10 mouse cellular contexts compared by ENCODE assay signal in genomic region chr15:11066299-11066698, GRCm38 (mm10). TPM values are rescaled to one million over a fixed set of nuclear protein-coding genes. Genes with fewer than 3 reads are reported as not detected.
DNase-seq lines count a peak whose midpoint lies in the region; ATAC-seq and TF ChIP-seq lines count a peak whose summit lies in the region.
"Had no signal": no experiment of that assay in that cellular context is flagged by ENCODE, and none has a peak within 500 bp of the region (broad histone marks: within the 10 kb centered on the region; RNA-seq: fewer than 3 reads in every experiment).

No protein-coding gene starts in this region.

- TF ChIP-seq EP300 in liver, postnatal 0 days (IDR thresholded peaks at IDR 0.05; ENCODE audit: low read depth), result no peak

- no peaks in the 10 kb centered on the region for H3K27me3 ChIP-seq in hindbrain, embryonic 11.5 days (ENCODE audit: control insufficient read depth, insufficient read depth, low read length)
- no peaks in the 10 kb centered on the region for H3K27me3 ChIP-seq in liver, postnatal 0 days (ENCODE audit: insufficient read depth, low read length)

- no peaks in the 10 kb centered on the region for H3K9me3 ChIP-seq in hindbrain, embryonic 11.5 days (ENCODE audit: control insufficient read depth, low read length)
- no peaks in the 10 kb centered on the region for H3K9me3 ChIP-seq in liver, postnatal 0 days (ENCODE audit: low read length)

- H3K27ac ChIP-seq in hindbrain, embryonic 11.5 days (ENCODE audit: low read depth, low read length), result no peak overlapping the region
- H3K27ac ChIP-seq in liver, postnatal 0 days (ENCODE audit: low read depth), result no peak overlapping the region

- H3K4me1 ChIP-seq in hindbrain, embryonic 11.5 days (replicated peaks; ENCODE audit: control insufficient read depth, insufficient read depth, low read length), result peaks cover 2% of the 10 kb centered on the region
- peaks cover 4% of the 10 kb centered on the region; the same call in 1 of the 2 replicates for H3K4me1 ChIP-seq in liver, postnatal 0 days (ENCODE audit: insufficient read depth)

- H3K9ac ChIP-seq in hindbrain, embryonic 11.5 days (ENCODE audit: low read depth, low read length), result no peak overlapping the region
- H3K9ac ChIP-seq in liver, postnatal 0 days (replicated peaks), result no peak overlapping the region

- 7% methylated on average over 5 of the region's 5 CpGs for WGBS in hindbrain, embryonic 11.5 days
- 27% methylated on average over 5 of the region's 5 CpGs for WGBS in liver, postnatal 0 days (ENCODE audit: insufficient replicate concordance)

- peak overlapping the region; percentile 37; the same call in 1 of the 2 replicates for H3K4me2 ChIP-seq in hindbrain, embryonic 11.5 days (replicated peaks; ENCODE audit: low read depth, low read length)
- H3K4me2 ChIP-seq in liver, postnatal 0 days (ENCODE audit: low read depth, low read length), result peak overlapping the region; percentile 67

- H3K4me3 ChIP-seq in hindbrain, embryonic 11.5 days (ENCODE audit: low read depth, low read length), result no peak overlapping the region
- 0 out of 2 replicates have a peak overlapping the region, but pooled peaks have one; percentile 27 for H3K4me3 ChIP-seq in liver, postnatal 0 days (ENCODE audit: low read depth, low read length)

- no peaks in the 10 kb centered on the region for H3K36me3 ChIP-seq in hindbrain, embryonic 11.5 days (ENCODE audit: control insufficient read depth, insufficient read depth, low read length)
- H3K36me3 ChIP-seq in liver, postnatal 0 days (replicated peaks; ENCODE audit: insufficient read depth, low read length), result no peaks in the 10 kb centered on the region

- no peak for TF ChIP-seq CTCF in liver, postnatal 0 days (IDR thresholded peaks at IDR 0.05; ENCODE audit: low read depth)

- 0 out of 2 replicates have a peak, but pooled peaks have one; percentile 23 for ATAC-seq in hindbrain, embryonic 11.5 days (ENCODE audit: low FRiP score)
- no peak for ATAC-seq in liver, postnatal 0 days
- ATAC-seq in megakaryocyte, adult 5-6 weeks (ENCODE audit: poor library complexity, severe bottlenecking), result no peak

- DNase-seq in adipocyte (ENCODE audit: low spot score), result peak; percentile 65
- DNase-seq in embryo, embryonic 10 days (ENCODE audit: low spot score), result peak; percentile 51
- DNase-seq in hindbrain, embryonic 11.5 days (ENCODE audit: low spot score), result peak; percentile 33
- no peak for DNase-seq in liver, postnatal 0 days
- no peak for DNase-seq in adrenal gland, postnatal 10 days
- DNase-seq in Muller cell, postnatal 12 days (ENCODE audit: inconsistent ontology term), result no peak
- no peak for DNase-seq in urinary bladder, postnatal 14 days (ENCODE audit: low spot score)
- DNase-seq: cerebellum, adult 9-10 months; thymus, postnatal 4 days had no signal

RNA-seq across cellular contexts. Expression of gene Adamts12, which starts 1.7 kb away (rescaled TPM):
- 2.7 and 2.9 TPM in 2 replicates for polyA plus RNA-seq in hindbrain, embryonic 11.5 days (2014; fragmentation: Nextera tagmentation; extraction: Ambion mirVana)
- 0.20 and 0.38 TPM in 2 replicates for polyA plus RNA-seq in liver, postnatal 0 days (2015; fragmentation: Nextera tagmentation; extraction: Ambion mirVana)
- 10 to 100 TPM; 16.9 to 19.2 TPM for total RNA-seq in adrenal gland, postnatal 10 days (2021)
- 0.02 TPM in 1 of 2 replicates, not detected in the other for total RNA-seq in megakaryocyte, adult 5-6 weeks (2015)
- total RNA-seq in megakaryocyte, adult 5-6 weeks (2017), result not detected in 2 replicates

RNA-seq across cellular contexts. Expression of gene Rxfp3, which starts 28.5 kb away (rescaled TPM):
- 0.71 and 1.6 TPM in 2 replicates for polyA plus RNA-seq in hindbrain, embryonic 11.5 days (2014; fragmentation: Nextera tagmentation; extraction: Ambion mirVana)
- polyA plus RNA-seq in liver, postnatal 0 days (2015; fragmentation: Nextera tagmentation; extraction: Ambion mirVana), result not detected in 2 replicates
- total RNA-seq in adrenal gland, postnatal 10 days (2021), result not detected
- total RNA-seq in megakaryocyte, adult 5-6 weeks (2015), result not detected in 2 replicates
- total RNA-seq in megakaryocyte, adult 5-6 weeks (2017), result not detected in 2 replicates

Comparison
In these comparisons a context has a peak if more than half of its experiments do, and no peak if none do; other contexts are left out.
1. DNase-seq: peak in adipocyte (single experiment), embryo, embryonic 10 days (single experiment) and hindbrain, embryonic 11.5 days (single experiment); none in liver, postnatal 0 days (single experiment), adrenal gland, postnatal 10 days (single experiment), Muller cell, postnatal 12 days (single experiment) and urinary bladder, postnatal 14 days (single experiment).
2. RNA of gene Adamts12, which starts 1.7 kb away (total RNA-seq): 16.9 to 19.2 TPM in adrenal gland, postnatal 10 days; 0.02 TPM in megakaryocyte, adult 5-6 weeks; every median in the first group is over 10 times any median in the second.